Mouse (Mus musculus) cerebellum, adult 18-20 months (tissue): Measurements from ENCODE around the gene Gm20379.

Experiments used
- DNase-seq, 2 experiments: peaks; one replicate each; pipeline ENCODE4 v3.0.0; 2021

Gene Gm20379

GRCm38 (mm10) chr13:92337773-92338462 is 32.1 kb downstream of the Gm20379 start:
- DNase-seq = no peak

GRCm38 (mm10) chr13:92339787-92340186 is 34.0 kb downstream of the Gm20379 start:
- DNase-seq = no peak

GRCm38 (mm10) chr13:92344033-92344432 is 38.3 kb downstream of the Gm20379 start:
- DNase-seq = no peak

GRCm38 (mm10) chr13:92346338-92346737 is 40.6 kb downstream of the Gm20379 start:
- DNase-seq = no peak

GRCm38 (mm10) chr13:92351100-92351499 is 45.3 kb downstream of the Gm20379 start:
- DNase-seq = no peak

- peak; percentile 11 to 18 for DNase-seq
These were observed 48.2 kb downstream of the Gm20379 start for GRCm38 (mm10) chr13:92353956-92354355.

- DNase-seq = peak; percentile 98
These were observed 48.9 kb downstream of the Gm20379 start, which contains the start of the genes Dhfr and Msh3 for GRCm38 (mm10) chr13:92354456-92355271. Gene Dhfr, plus strand, starts transcription at chr13:92354726. Gene Msh3, minus strand, starts transcription at chr13:92355003.

- DNase-seq = no peak
These were observed 49.5 kb downstream of the Gm20379 start for GRCm38 (mm10) chr13:92355272-92355643.

GRCm38 (mm10) chr13:92356376-92356775 is 50.6 kb downstream of the Gm20379 start:
- no peak for DNase-seq
